Mouse (Mus musculus) urinary bladder, postnatal 4 days (tissue): ENCODE measurements around the gene Nek5.
A peak's percentile ranks its signal among the peaks of the same experiment; 100 is the strongest.

ENCODE experiments used
- DNase-seq, 2 experiments: peaks; one replicate each; pipeline ENCODE4 v3.0.0; 2021 to 2022; ENCODE audit warnings: low spot score in 2 of 2

Nek5 gene

GRCm38 (mm10) chr8:22089226-22089625 lies 35.6 kb downstream of the Nek5 start:
- DNase-seq, result no peak

GRCm38 (mm10) chr8:22079313-22080007 lies 45.4 kb downstream of the Nek5 start:
- DNase-seq, result peak in 1 of 2 experiments; percentile 2

- no peak for DNase-seq
Measured at GRCm38 (mm10) chr8:22061126-22061525, 63.7 kb downstream of the Nek5 start.

GRCm38 (mm10) chr8:22060446-22060889 lies 64.4 kb downstream of the Nek5 start, which contains the start of gene Alg11:
Gene Alg11, plus strand, starts transcription at chr8:22060721.
- DNase-seq, result peak; percentile 93 to 96

- no peak for DNase-seq
Measured at GRCm38 (mm10) chr8:22059821-22060445, 64.9 kb downstream of the Nek5 start, which contains the start of gene Atp7b. Gene Atp7b, minus strand, starts transcription at chr8:22060305.

GRCm38 (mm10) chr8:22059153-22059738 lies 65.6 kb downstream of the Nek5 start:
- DNase-seq, result no peak

- DNase-seq, result no peak
Measured at GRCm38 (mm10) chr8:22058368-22058767, 66.5 kb downstream of the Nek5 start.

- no peak for DNase-seq
Measured at GRCm38 (mm10) chr8:22056850-22057249, 68.0 kb downstream of the Nek5 start.

GRCm38 (mm10) chr8:22055492-22055877 lies 69.4 kb downstream of the Nek5 start:
- no peak for DNase-seq

- DNase-seq, result no peak
Measured at GRCm38 (mm10) chr8:22054674-22055491, 70.0 kb downstream of the Nek5 start.

- DNase-seq, result no peak
Measured at GRCm38 (mm10) chr8:22047699-22048464, 77.0 kb downstream of the Nek5 start.

- no peak for DNase-seq
Measured at GRCm38 (mm10) chr8:22043706-22044105, 81.1 kb downstream of the Nek5 start.

GRCm38 (mm10) chr8:22042515-22042914 lies 82.3 kb downstream of the Nek5 start:
- no peak for DNase-seq

GRCm38 (mm10) chr8:22040153-22040509 lies 84.7 kb downstream of the Nek5 start:
- no peak for DNase-seq

GRCm38 (mm10) chr8:22039468-22040152 lies 85.2 kb downstream of the Nek5 start:
- DNase-seq, result no peak

GRCm38 (mm10) chr8:22037022-22037421 lies 87.8 kb downstream of the Nek5 start:
- no peak for DNase-seq

- no peak for DNase-seq
Measured at GRCm38 (mm10) chr8:22036137-22036536, 88.7 kb downstream of the Nek5 start.

- DNase-seq, result no peak
Measured at GRCm38 (mm10) chr8:22030990-22031389, 93.9 kb downstream of the Nek5 start.

- no peak for DNase-seq
Measured at GRCm38 (mm10) chr8:22028973-22029372, 95.9 kb downstream of the Nek5 start.

- DNase-seq, result no peak
Measured at GRCm38 (mm10) chr8:22025241-22025640, 99.6 kb downstream of the Nek5 start.
